38 mouse cellular contexts compared by ENCODE assay signal in the genomic region with DNA sequence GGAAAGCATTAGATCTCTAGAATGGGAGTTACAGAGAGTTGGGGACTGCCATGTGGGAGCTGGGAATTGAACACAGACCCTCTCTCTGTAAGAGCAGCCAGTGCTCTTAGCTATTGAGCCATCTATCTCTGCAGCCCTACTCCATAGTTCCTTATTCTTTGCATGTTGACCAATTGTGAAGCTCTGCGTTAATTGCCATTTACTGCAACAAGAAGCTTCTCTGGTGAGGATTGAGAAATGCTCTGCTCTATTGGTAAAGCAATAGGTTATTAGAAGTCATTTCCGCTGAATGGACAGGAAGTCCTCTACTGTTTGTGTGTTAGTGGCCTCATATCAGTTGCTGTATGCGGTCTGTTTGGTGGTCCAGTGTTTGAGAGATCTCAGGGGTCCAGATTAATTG. TPM values are rescaled to one million over a fixed set of nuclear protein-coding genes. Genes with fewer than 3 reads are reported as not detected.
"Had no signal": no experiment of that assay in that cellular context is flagged by ENCODE, and none has a peak within 500 bp of the region (broad histone marks: within the 10 kb centered on the region; RNA-seq: fewer than 3 reads in every experiment).

No protein-coding gene starts in this region.

- H3K4me3 ChIP-seq: gastrocnemius, adult 2 months; heart, embryonic 10.5 days; heart, embryonic 12.5 days; hindbrain, embryonic 10.5 days; hindbrain, embryonic 12.5 days; intestine, embryonic 15.5 days; layer of hippocampus, adult 2 months; left cerebral cortex, adult 2 months; limb, embryonic 10.5 days; limb, embryonic 12.5 days had no signal

- H3K9me3 ChIP-seq: heart, embryonic 10.5 days; heart, embryonic 12.5 days; hindbrain, embryonic 10.5 days; hindbrain, embryonic 12.5 days; intestine, embryonic 15.5 days; limb, embryonic 10.5 days; limb, embryonic 12.5 days had no signal

- H3K9ac ChIP-seq: heart, embryonic 12.5 days; hindbrain, embryonic 12.5 days; hindbrain, embryonic 14.5 days; intestine, embryonic 15.5 days; limb, embryonic 12.5 days had no signal

- H3K4me2 ChIP-seq: heart, embryonic 12.5 days; hindbrain, embryonic 12.5 days; hindbrain, embryonic 14.5 days; intestine, embryonic 15.5 days; limb, embryonic 12.5 days had no signal

- H3K36me3 ChIP-seq: heart, embryonic 10.5 days; heart, embryonic 12.5 days; hindbrain, embryonic 10.5 days; hindbrain, embryonic 12.5 days; intestine, embryonic 15.5 days; limb, embryonic 10.5 days; limb, embryonic 12.5 days had no signal

- H3K27me3 ChIP-seq: heart, embryonic 12.5 days; hindbrain, embryonic 12.5 days; intestine, embryonic 15.5 days; limb, embryonic 12.5 days had no signal

- H3K4me1 ChIP-seq: heart, embryonic 10.5 days; heart, embryonic 12.5 days; hindbrain, embryonic 10.5 days; hindbrain, embryonic 12.5 days; intestine, embryonic 15.5 days; limb, embryonic 10.5 days; limb, embryonic 12.5 days had no signal

- ATAC-seq: hindbrain, embryonic 16.5 days; inflammation-experienced regulatory T-cells, adult 6 months; intestine, embryonic 15.5 days; intestine, postnatal 0 days had no signal

- H3K27ac ChIP-seq: gastrocnemius, adult 2 months; heart, embryonic 10.5 days; hindbrain, embryonic 10.5 days; hindbrain, embryonic 12.5 days; hindbrain, embryonic 14.5 days; intestine, embryonic 15.5 days; layer of hippocampus, adult 2 months; left cerebral cortex, adult 2 months; limb, embryonic 10.5 days; limb, embryonic 12.5 days had no signal

- DNase-seq: gastrocnemius, adult 2 months; gastrocnemius, postnatal 10 days; gastrocnemius, postnatal 25 days; heart, adult 18-20 months; heart, postnatal 10 days; heart, postnatal 4 days; kidney, adult 18-20 months; kidney, adult 8-10 months; kidney, postnatal 10 days; kidney, postnatal 25 days; kidney, postnatal 4 days; liver had no signal

RNA-seq across cellular contexts. Expression of gene Olfr1366, which starts 6.9 kb away (rescaled TPM):
- total RNA-seq: gastrocnemius, adult 2 months; gastrocnemius, postnatal 10 days; gastrocnemius, postnatal 25 days; heart, adult 18-20 months; heart, adult 8-10 months; heart, postnatal 10 days; heart, postnatal 25 days; heart, postnatal 4 days; layer of hippocampus, adult 2 months; layer of hippocampus, postnatal 10 days; layer of hippocampus, postnatal 25 days; left cerebral cortex, adult 2 months; left cerebral cortex, postnatal 14 days; left cerebral cortex, postnatal 36 days had no signal
- polyA plus RNA-seq: frontal cortex, adult 2 months; gonadal fat pad, adult 2 months; inflammation-experienced regulatory T-cells, adult 6 months had no signal

RNA-seq across cellular contexts. Expression of gene Olfr1535, which starts 10.2 kb away (rescaled TPM):
- total RNA-seq: gastrocnemius, adult 2 months; gastrocnemius, postnatal 10 days; gastrocnemius, postnatal 25 days; heart, adult 18-20 months; heart, adult 8-10 months; heart, postnatal 10 days; heart, postnatal 25 days; heart, postnatal 4 days; layer of hippocampus, adult 2 months; layer of hippocampus, postnatal 10 days; layer of hippocampus, postnatal 25 days; left cerebral cortex, adult 2 months; left cerebral cortex, postnatal 14 days; left cerebral cortex, postnatal 36 days had no signal
- polyA plus RNA-seq: frontal cortex, adult 2 months; gonadal fat pad, adult 2 months; heart, embryonic 14.5 days; heart, embryonic 16.5 days; hindbrain, embryonic 10.5 days; hindbrain, embryonic 12.5 days; intestine, embryonic 15.5 days; intestine, postnatal 0 days; kidney, embryonic 16.5 days; limb, embryonic 10.5 days; limb, embryonic 14.5 days had no signal

RNA-seq across cellular contexts. Expression of gene Olfr1364, which starts 32.1 kb away (rescaled TPM):
- total RNA-seq: gastrocnemius, adult 2 months; gastrocnemius, postnatal 10 days; gastrocnemius, postnatal 25 days; heart, adult 18-20 months; heart, adult 8-10 months; heart, postnatal 10 days; heart, postnatal 25 days; heart, postnatal 4 days; layer of hippocampus, adult 2 months; layer of hippocampus, postnatal 10 days; layer of hippocampus, postnatal 25 days; left cerebral cortex, adult 2 months; left cerebral cortex, postnatal 14 days; left cerebral cortex, postnatal 36 days had no signal
- polyA plus RNA-seq: frontal cortex, adult 2 months; gonadal fat pad, adult 2 months; heart, embryonic 10.5 days; heart, embryonic 12.5 days; heart, embryonic 14.5 days; heart, embryonic 16.5 days; hindbrain, embryonic 10.5 days; hindbrain, embryonic 12.5 days; hindbrain, embryonic 14.5 days; hindbrain, embryonic 16.5 days; inflammation-experienced regulatory T-cells, adult 6 months; intestine, embryonic 15.5 days; intestine, postnatal 0 days; kidney, embryonic 14.5 days; kidney, embryonic 16.5 days; limb, embryonic 10.5 days; limb, embryonic 12.5 days; limb, embryonic 14.5 days had no signal
